Mouse (Mus musculus) lung, adult 2 months (tissue): ENCODE data around the gene Btnl2. TPM values are rescaled to one million over a fixed set of nuclear protein-coding genes. Genes with fewer than 3 reads are reported as not detected.

ENCODE experiments used
- DNase-seq: peaks from one replicate; pipeline ENCODE4 v3.0.0; 2022
- H3K4me1 ChIP-seq: fragments of 200-500 bp; 2 replicates; pipeline ENCODE4 v1.6.1; 2011; ENCODE audit warnings: low read length; ENCODE audit not compliant: control insufficient read depth, insufficient read depth
- H3K4me3 ChIP-seq: fragments of 200-500 bp; replicated peaks from 2 replicates; pipeline ENCODE3; 2011; ENCODE audit warnings: low read depth, mild to moderate bottlenecking, control low read depth, low read length; ENCODE audit errors: extremely low read depth
- CTCF ChIP-seq: fragments of 200-500 bp; IDR thresholded peaks from 2 replicates; pipeline ENCODE4 v1.5.1; 2011; ENCODE audit warnings: mild to moderate bottlenecking, low read length, control low read depth; ENCODE audit not compliant: insufficient read depth
- POLR2A ChIP-seq: fragments of 200-500 bp; IDR thresholded peaks from 2 replicates; pipeline ENCODE4 v1.6.1; 2011; ENCODE audit warnings: low read depth, mild to moderate bottlenecking, control low read depth, low read length, borderline replicate concordance; ENCODE audit errors: extremely low read depth
- WGBS: fragments of 180-500 bp; shearing (Covaris S2); methylation state at CpG from one replicate; pipeline ENCODE4 v1.1.7; 2018; 5-methylcytosine and 5-hydroxymethylcytosine counted together
- polyA plus RNA-seq: library from polyadenylated mRNA; depleted of rRNA; stranded (reverse); fragments of >200 nt; gene quantifications from 2 replicates; pipeline ENCODE4 v1.2.3, GENCODE M21; 2012

The Btnl2 gene
- polyA plus RNA-seq, 1 experiment: 0.78 TPM

DNA sequence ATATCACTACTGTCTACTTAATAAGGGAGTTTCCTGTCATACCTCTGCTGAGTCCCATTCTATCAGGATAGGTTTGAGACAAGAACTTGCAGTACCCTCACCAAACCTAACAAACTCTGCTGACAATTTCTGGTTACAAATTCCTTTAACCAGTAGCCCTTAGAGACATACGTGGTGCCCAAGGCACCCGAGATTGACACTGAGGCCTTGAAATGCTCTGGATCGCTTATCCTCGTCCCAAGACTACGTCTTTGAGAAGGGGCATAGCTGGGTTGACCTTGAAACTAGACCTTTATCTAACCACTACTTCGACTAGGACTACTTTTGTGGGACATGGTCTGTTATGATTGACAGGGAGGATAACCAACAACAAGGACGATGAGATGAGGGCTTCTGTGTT lies 9.1 kb upstream of the Btnl2 start:
- TF ChIP-seq CTCF (no peak), POLR2A (no peak)
- H3K4me1 ChIP-seq: no peaks in the 10 kb centered on the region; the same call in 1 of the 2 replicates
- DNase-seq: no peak
- no peak overlapping the region for H3K4me3 ChIP-seq
- WGBS: 80% methylated on average over 7 of the region's 7 CpGs

GRCm38 (mm10) chr17:34346041-34346440 lies 8.6 kb upstream of the Btnl2 start:
- H3K4me3 ChIP-seq: no peak overlapping the region
- no peak for DNase-seq
- WGBS: 49% methylated on average over 3 of the region's 3 CpGs
- H3K4me1 ChIP-seq: no peaks in the 10 kb centered on the region; the same call in 1 of the 2 replicates
- TF ChIP-seq POLR2A (no peak), CTCF (no peak)

- DNase-seq: peak; percentile 42
- Histone ChIP-seq H3K4me3 (no peak overlapping the region), H3K4me1 (no peaks in the 10 kb centered on the region; the same call in 1 of the 2 replicates)
- WGBS: 39% methylated on average over 6 of the region's 6 CpGs
- TF ChIP-seq CTCF (no peak), POLR2A (no peak)
Measured at GRCm38 (mm10) chr17:34347606-34348308, 6.9 kb upstream of the Btnl2 start.

DNA sequence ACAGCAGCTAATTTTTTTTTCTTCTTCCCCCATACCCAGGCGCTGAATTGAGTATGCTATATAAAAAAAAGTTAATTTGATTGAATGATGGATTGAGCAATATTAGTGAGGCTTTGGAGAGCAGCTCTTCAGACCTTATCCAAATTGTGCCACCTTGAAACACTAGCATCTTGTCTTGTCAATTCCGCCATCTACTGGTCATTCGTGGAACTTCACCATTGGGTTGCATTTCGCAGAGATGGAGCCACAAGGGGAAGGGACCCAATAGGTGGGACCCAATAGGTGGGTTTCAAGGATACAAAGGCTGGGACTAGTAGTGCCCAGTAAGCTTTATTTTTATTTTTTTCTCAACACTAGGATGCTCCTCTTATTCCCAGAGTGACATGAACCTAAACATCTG lies 5.2 kb upstream of the Btnl2 start:
- H3K4me3 ChIP-seq: no peak overlapping the region
- peak; percentile 78 for DNase-seq
- no peaks in the 10 kb centered on the region; the same call in 1 of the 2 replicates for H3K4me1 ChIP-seq
- WGBS: 5% methylated on average over 4 of the region's 4 CpGs
- TF ChIP-seq POLR2A (no peak), CTCF (peak; percentile 62)

- Histone ChIP-seq H3K4me3 (no peak overlapping the region), H3K4me1 (peaks cover 6% of the 10 kb centered on the region; the same call in 1 of the 2 replicates)
- no peak for DNase-seq
- TF ChIP-seq POLR2A: no peak
- TF ChIP-seq CTCF: no peak
- 43% methylated on average over 1 of the region's 1 CpGs for WGBS
Measured at GRCm38 (mm10) chr17:34354940-34355339, 318 bp downstream of the Btnl2 start.

- Histone ChIP-seq H3K4me1 (no peaks in the 10 kb centered on the region), H3K4me3 (no peak overlapping the region)
- 76% methylated on average over 15 of the region's 15 CpGs for WGBS
- DNase-seq: no peak
- no peak for TF ChIP-seq POLR2A
- no peak for TF ChIP-seq CTCF
Measured at GRCm38 (mm10) chr17:34362954-34363546, 8.4 kb downstream of the Btnl2 start.

- TF ChIP-seq CTCF (no peak), POLR2A (no peak)
- Histone ChIP-seq H3K4me1 (no peaks in the 10 kb centered on the region), H3K4me3 (no peak overlapping the region)
- DNase-seq: no peak
- 61% methylated on average over 3 of the region's 3 CpGs for WGBS
Measured at GRCm38 (mm10) chr17:34363676-34364310, 9.2 kb downstream of the Btnl2 start.

DNA sequence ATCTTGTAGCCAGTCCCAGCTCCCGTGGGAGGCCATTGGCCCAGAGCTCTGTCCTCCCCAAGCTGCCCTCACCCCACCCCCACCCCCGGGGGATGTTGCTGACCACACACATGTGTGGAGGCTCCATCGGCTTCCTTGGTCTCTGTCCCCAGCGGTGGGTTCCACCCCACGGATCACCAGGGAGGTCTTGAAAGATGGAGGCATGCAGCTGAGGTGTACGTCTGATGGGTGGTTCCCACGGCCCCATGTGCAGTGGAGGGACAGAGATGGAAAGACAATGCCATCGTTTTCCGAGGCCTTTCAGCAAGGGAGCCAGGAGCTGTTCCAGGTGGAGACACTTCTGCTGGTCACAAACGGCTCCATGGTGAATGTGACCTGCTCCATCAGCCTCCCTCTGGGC lies 10.4 kb downstream of the Btnl2 start:
- no peak for DNase-seq
- Histone ChIP-seq H3K4me1 (no peaks in the 10 kb centered on the region), H3K4me3 (no peak overlapping the region)
- 71% methylated on average over 10 of the region's 10 CpGs for WGBS
- no peak for TF ChIP-seq CTCF
- TF ChIP-seq POLR2A: no peak

- Histone ChIP-seq H3K4me3 (no peak overlapping the region), H3K4me1 (no peaks in the 10 kb centered on the region)
- 61% methylated on average over 4 of the region's 4 CpGs for WGBS
- no peak for TF ChIP-seq CTCF
- no peak for TF ChIP-seq POLR2A
- no peak for DNase-seq
Measured at GRCm38 (mm10) chr17:34370563-34370962, 15.9 kb downstream of the Btnl2 start.
